Mouse (Mus musculus) CH12.LX (cell line): ENCODE measurements around the gene Nectin2.

Source experiments
- CHD1 ChIP-seq: IDR thresholded peaks from 2 replicates; pipeline ENCODE4 v1.6.1; 2012; ENCODE audit warnings: low read depth, low read length, improper control_type of control experiment, inconsistent platforms
- CTCF ChIP-seq, 2 experiments: IDR thresholded peaks in 1 of 2; conservative IDR thresholded peaks in 1 of 2; 2 replicates each; pipeline ENCODE4 v1.5.1; 2011 to 2012; ENCODE audit warnings: low read depth in 2 of 2, low read length in 2 of 2, improper control_type of control experiment in 1 of 2, inconsistent platforms in 1 of 2, mild to moderate bottlenecking in 1 of 2, moderate library complexity in 1 of 2
- ELF1 ChIP-seq: IDR thresholded peaks from 2 replicates; pipeline ENCODE4 v1.6.1; 2014; ENCODE audit warnings: low read depth, mild to moderate bottlenecking, inconsistent platforms, low read length, improper control_type of control experiment
- ETS1 ChIP-seq: conservative IDR thresholded peaks from 2 replicates; pipeline ENCODE4 v1.6.1; 2012; ENCODE audit warnings: low read depth, mild to moderate bottlenecking, inconsistent platforms, low read length, improper control_type of control experiment, moderate library complexity
- IRF4 ChIP-seq: IDR thresholded peaks from 2 replicates; pipeline ENCODE4 v1.6.1; 2014; ENCODE audit warnings: low read depth, mild to moderate bottlenecking, inconsistent platforms, low read length, improper control_type of control experiment
- MAX ChIP-seq: IDR thresholded peaks from 2 replicates; pipeline ENCODE4 v1.6.1; 2011; ENCODE audit warnings: low read length, improper control_type of control experiment
- POLR2A ChIP-seq: IDR thresholded peaks from 2 replicates; pipeline ENCODE4 v1.6.1; 2011; ENCODE audit warnings: low read depth, mild to moderate bottlenecking, improper control_type of control experiment, low read length
- SMC3 ChIP-seq: IDR thresholded peaks from 2 replicates; pipeline ENCODE4 v1.6.1; 2011; ENCODE audit warnings: low read depth, low read length, improper control_type of control experiment
- USF1 ChIP-seq: IDR thresholded peaks from 2 replicates; pipeline ENCODE4 v1.6.1; 2014; ENCODE audit warnings: low read depth, mild to moderate bottlenecking, inconsistent platforms, low read length, improper control_type of control experiment
- ZC3H11A ChIP-seq: IDR thresholded peaks from 2 replicates; pipeline ENCODE4 v1.6.1; 2012; ENCODE audit warnings: low read depth, mild to moderate bottlenecking, inconsistent platforms, low read length, improper control_type of control experiment
- ZNF384 ChIP-seq: IDR thresholded peaks from 2 replicates; pipeline ENCODE4 v1.6.1; 2012; ENCODE audit warnings: low read depth, low read length, improper control_type of control experiment, inconsistent platforms

DNA sequence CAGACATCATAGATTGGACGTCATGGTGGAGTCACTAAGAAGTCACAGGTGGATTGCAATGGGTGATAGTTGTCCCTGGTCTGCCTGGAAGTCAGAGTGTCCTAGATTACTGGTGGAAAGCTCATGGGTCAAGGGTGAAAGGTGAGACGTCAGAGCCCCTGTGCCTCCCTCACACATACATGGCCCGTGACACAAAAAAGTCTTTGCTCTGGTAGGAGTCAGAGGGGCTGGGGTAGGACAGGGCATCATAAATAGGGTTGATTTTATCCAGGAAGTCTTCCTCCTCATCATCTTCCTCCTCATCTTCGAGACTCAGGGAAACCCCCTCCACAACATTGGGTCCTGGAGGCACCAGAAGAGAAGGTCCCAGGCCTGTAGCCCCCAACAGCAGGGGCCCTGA lies 32.9 kb downstream of the Nectin2 start:
- TF ChIP-seq IRF4 (no peak), CTCF (conservative IDR thresholded peaks at IDR 0.05 in 1 of 2, IDR thresholded peaks at IDR 0.05 in 1 of 2; ENCODE audit: low read depth in 2 of 2, low read length in 2 of 2) (no peak), USF1 (no peak), POLR2A (no peak), ZNF384 (no peak), CHD1 (no peak), ELF1 (no peak), MAX (no peak), ETS1 (no peak), ZC3H11A (no peak), SMC3 (no peak)
